Mouse (Mus musculus): Measurements from ENCODE around the gene Spc25. TPM values are rescaled to one million over a fixed set of nuclear protein-coding genes. Genes with fewer than 3 reads are reported as not detected.

Gene Spc25
- 24.5 and 30.9 TPM in 2 replicates for polyA plus RNA-seq (2015; fragmentation: Nextera tagmentation; extraction: Ambion mirVana)

- WGBS = 1% methylated on average over 44 of the region's 46 CpGs
- Histone ChIP-seq H3K9me3 (no peaks in the 10 kb centered on the region), H3K27me3 (replicated peaks) (no peaks in the 10 kb centered on the region), H3K4me2 (peak within 1 kb of the TSS; percentile 94), H3K36me3 (replicated peaks) (no peaks in the 10 kb centered on the region), H3K4me1 (peaks cover 5% of the 10 kb centered on the region), H3K27ac (no peak within 1 kb of the TSS), H3K4me3 (peak within 1 kb of the TSS; percentile 66), H3K9ac (peak within 1 kb of the TSS; percentile 38)
- peak; percentile 100 for ATAC-seq (replicated peaks)
Measured at GRCm38 (mm10) chr2:69205791-69206351, at the start of gene Spc25. TSS of gene Spc25 (minus strand) at chr2:69206194.

DNA sequence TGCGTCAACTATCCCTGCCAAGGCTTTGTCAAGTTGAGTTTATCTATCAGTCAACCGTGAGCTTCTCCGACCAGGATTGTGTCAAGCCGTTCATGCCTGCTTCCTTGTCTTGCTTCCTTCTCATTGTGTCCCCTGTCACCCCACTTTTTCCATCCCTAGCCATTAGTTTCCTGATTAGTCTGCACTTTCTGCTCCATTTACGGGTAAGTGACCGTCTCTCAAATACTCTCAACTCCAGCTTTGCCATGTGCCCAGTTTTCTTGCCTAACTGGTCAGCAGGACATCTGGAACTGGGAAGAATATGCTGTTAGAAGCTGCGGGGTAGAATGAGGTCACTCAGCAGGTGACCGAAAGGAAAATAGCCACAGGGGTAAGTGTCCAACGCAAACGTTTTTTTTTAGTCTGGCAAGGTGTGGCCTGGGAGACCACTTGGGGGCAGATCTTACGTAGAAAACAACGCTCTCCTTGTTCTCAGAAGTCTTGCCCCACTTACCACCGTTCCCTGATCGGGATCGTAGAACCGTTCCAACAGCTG, 42.3 kb upstream of the Spc25 start:
- H3K27me3 ChIP-seq (replicated peaks) = no peaks in the 10 kb centered on the region
- WGBS = 60% methylated on average over 16 of the region's 16 CpGs

GRCm38 (mm10) chr2:69247081-69247480, 41.1 kb upstream of the Spc25 start:
- ATAC-seq (replicated peaks) = no peak
- no peak overlapping the region for H3K4me2 ChIP-seq
- H3K9ac ChIP-seq = no peak overlapping the region
- H3K9me3 ChIP-seq = no peaks in the 10 kb centered on the region
- H3K4me1 ChIP-seq = peaks cover 7% of the 10 kb centered on the region; the same call in 1 of the 2 replicates
- H3K36me3 ChIP-seq (replicated peaks) = no peaks in the 10 kb centered on the region
- whole genome bisulfite sequencing = 93% methylated on average over 1 of the region's 1 CpGs
- no peaks in the 10 kb centered on the region for H3K27me3 ChIP-seq (replicated peaks)
- no peak overlapping the region for H3K4me3 ChIP-seq
- H3K27ac ChIP-seq = no peak overlapping the region

More for the DNA sequence above, 42.3 kb upstream of the Spc25 start:
- Histone ChIP-seq H3K4me1 (peaks cover 7% of the 10 kb centered on the region; the same call in 1 of the 2 replicates), H3K9ac (no peak overlapping the region), H3K4me2 (no peak overlapping the region), H3K27ac (no peak overlapping the region), H3K4me3 (no peak overlapping the region), H3K36me3 (replicated peaks) (no peaks in the 10 kb centered on the region), H3K9me3 (no peaks in the 10 kb centered on the region)
- no peak for ATAC-seq (replicated peaks)

DNA sequence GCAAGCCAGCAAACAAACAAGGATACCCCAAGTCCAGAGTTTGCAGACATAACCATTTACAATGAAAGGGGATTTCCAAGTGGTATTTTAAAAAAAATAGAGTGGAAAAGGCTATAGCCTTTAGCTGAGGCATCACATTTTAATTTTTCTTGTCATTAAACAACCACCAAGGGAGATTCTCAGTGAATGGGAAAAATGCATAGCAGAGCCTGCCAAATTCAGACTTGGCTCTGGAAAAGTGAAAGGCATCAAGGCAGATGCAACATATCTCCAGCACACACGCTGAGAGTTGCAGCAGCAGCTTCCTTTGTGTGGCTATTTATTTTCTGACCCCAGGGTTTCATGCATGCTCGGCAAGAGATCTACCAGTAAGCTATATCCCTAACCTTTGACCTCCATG, 38.9 kb upstream of the Spc25 start:
- Histone ChIP-seq H3K9me3 (no peaks in the 10 kb centered on the region), H3K4me3 (no peak overlapping the region), H3K4me1 (peaks cover 7% of the 10 kb centered on the region; the same call in 1 of the 2 replicates), H3K4me2 (no peak overlapping the region), H3K27ac (no peak overlapping the region), H3K27me3 (replicated peaks) (no peaks in the 10 kb centered on the region), H3K36me3 (replicated peaks) (no peaks in the 10 kb centered on the region), H3K9ac (no peak overlapping the region)
- WGBS = 26% methylated on average over 2 of the region's 2 CpGs
- no peak for ATAC-seq (replicated peaks)

DNA sequence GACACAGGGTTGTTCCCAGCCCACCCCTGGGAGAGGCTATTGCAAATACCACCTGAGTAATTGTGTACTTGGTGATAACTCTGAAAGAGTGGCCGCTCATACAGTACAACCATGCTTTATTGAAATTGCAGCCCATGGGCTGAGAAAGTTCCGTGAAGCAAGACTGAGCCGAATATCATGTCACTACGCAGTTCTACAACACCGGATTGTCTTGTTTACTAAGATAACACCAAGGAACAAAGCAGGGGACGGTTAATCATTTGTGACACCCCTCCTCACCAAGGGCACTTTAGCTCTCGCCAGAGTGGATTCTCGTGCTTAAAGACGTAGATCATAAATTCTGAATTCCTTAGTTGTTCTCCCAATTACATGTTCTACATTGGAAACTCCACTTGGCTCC, 33.3 kb upstream of the Spc25 start:
- 94% methylated on average over 9 of the region's 9 CpGs for WGBS
- H3K9me3 ChIP-seq = no peaks in the 10 kb centered on the region
- H3K27ac ChIP-seq = no peak overlapping the region
- H3K4me3 ChIP-seq = no peak overlapping the region
- no peak overlapping the region for H3K4me2 ChIP-seq
- no peaks in the 10 kb centered on the region for H3K36me3 ChIP-seq (replicated peaks)
- no peak for ATAC-seq (replicated peaks)
- no peaks in the 10 kb centered on the region for H3K4me1 ChIP-seq
- no peaks in the 10 kb centered on the region for H3K27me3 ChIP-seq (replicated peaks)
- H3K9ac ChIP-seq = no peak overlapping the region

GRCm38 (mm10) chr2:69234976-69235678, 29.1 kb upstream of the Spc25 start:
- Histone ChIP-seq H3K9me3 (no peaks in the 10 kb centered on the region), H3K4me3 (no peak overlapping the region), H3K27me3 (replicated peaks) (no peaks in the 10 kb centered on the region), H3K4me2 (no peak overlapping the region), H3K9ac (no peak overlapping the region), H3K4me1 (no peaks in the 10 kb centered on the region), H3K27ac (no peak overlapping the region), H3K36me3 (replicated peaks) (no peaks in the 10 kb centered on the region)
- WGBS = 46% methylated on average over 5 of the region's 5 CpGs
- ATAC-seq (replicated peaks) = peak; percentile 76

- Histone ChIP-seq H3K27me3 (replicated peaks) (no peaks in the 10 kb centered on the region), H3K4me2 (no peak overlapping the region), H3K9ac (no peak overlapping the region), H3K9me3 (no peaks in the 10 kb centered on the region), H3K27ac (no peak overlapping the region), H3K36me3 (replicated peaks) (no peaks in the 10 kb centered on the region), H3K4me3 (no peak overlapping the region), H3K4me1 (peaks cover 4% of the 10 kb centered on the region; the same call in 1 of the 2 replicates)
- ATAC-seq (replicated peaks) = no peak
Measured at GRCm38 (mm10) chr2:69232101-69232500, 26.1 kb upstream of the Spc25 start.

DNA sequence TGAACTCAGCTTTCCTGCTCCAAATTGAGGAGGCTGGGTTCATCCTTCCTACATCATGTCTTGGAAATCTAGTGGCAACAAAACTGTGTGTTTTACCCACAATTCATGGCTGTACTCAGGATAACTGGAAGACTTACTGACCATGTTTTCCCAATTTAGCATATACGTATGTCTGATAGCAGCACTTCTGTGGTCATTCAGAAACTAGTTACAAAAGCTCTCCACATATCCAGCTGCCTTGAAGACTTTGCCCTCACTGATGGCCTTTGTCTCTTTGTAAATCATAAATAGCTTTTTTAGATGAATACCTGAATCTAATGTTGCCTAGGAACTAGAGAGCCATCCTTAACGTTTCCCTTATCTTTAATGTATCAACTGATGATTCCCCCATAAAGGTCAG, 24.1 kb upstream of the Spc25 start:
- H3K27me3 ChIP-seq (replicated peaks) = no peaks in the 10 kb centered on the region

DNA sequence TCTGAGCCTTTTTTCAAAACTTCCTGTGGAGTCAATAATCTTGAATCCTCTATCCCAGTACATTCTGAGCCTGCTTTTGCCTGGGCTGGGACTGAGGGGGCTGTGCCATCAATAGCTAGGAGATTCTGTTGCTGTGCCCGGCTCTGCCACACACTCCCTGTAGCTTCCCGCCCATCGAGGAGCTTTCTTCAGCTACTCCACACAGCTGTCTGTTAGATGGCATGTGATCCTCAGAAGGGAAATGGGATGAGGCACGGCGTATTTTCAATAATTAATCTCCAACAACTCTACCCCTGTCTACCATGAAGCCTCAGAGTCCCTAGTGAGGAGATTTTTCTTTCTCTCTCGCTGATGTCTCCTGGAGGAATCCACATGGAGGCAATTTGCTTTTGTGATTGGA, 22.6 kb upstream of the Spc25 start:
- Histone ChIP-seq H3K4me2 (no peak overlapping the region), H3K4me1 (peaks cover 4% of the 10 kb centered on the region; the same call in 1 of the 2 replicates), H3K9me3 (no peaks in the 10 kb centered on the region), H3K27ac (peak overlapping the region; percentile 56), H3K4me3 (no peak overlapping the region), H3K27me3 (replicated peaks) (no peaks in the 10 kb centered on the region), H3K9ac (no peak overlapping the region), H3K36me3 (replicated peaks) (no peaks in the 10 kb centered on the region)
- 0 out of 2 replicates have a peak, but pooled peaks have one; percentile 30 for ATAC-seq (replicated peaks)
- 49% methylated on average over 6 of the region's 6 CpGs for WGBS

More for the DNA sequence above, 24.1 kb upstream of the Spc25 start:
- no peaks in the 10 kb centered on the region for H3K9me3 ChIP-seq
- WGBS = 89% methylated on average over 2 of the region's 2 CpGs
- H3K4me1 ChIP-seq = peaks cover 4% of the 10 kb centered on the region; the same call in 1 of the 2 replicates
- no peak for ATAC-seq (replicated peaks)
- no peak overlapping the region for H3K9ac ChIP-seq
- no peak overlapping the region for H3K4me3 ChIP-seq
- H3K27ac ChIP-seq = no peak overlapping the region
- H3K36me3 ChIP-seq (replicated peaks) = no peaks in the 10 kb centered on the region
- no peak overlapping the region for H3K4me2 ChIP-seq

- WGBS = 88% methylated on average over 9 of the region's 9 CpGs
Measured at GRCm38 (mm10) chr2:69226876-69227275, 20.9 kb upstream of the Spc25 start.

DNA sequence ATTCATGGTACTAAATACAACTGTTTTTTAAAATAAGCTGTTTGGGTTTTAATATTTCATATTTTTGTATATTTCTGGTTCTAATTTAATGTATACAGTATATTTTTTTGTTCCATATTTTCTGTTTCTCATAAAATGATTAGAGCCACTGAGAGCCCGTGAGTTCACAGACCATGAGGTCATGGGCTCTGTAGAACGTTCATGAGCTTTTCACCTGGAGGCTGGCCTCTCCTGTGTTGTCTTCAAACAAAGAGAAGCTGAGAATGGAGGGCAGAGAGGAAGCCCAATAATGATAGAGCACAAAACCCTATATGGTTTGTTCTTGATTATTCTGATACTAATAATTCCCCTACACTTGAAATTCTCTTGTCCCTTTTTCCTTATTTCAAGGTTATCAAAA, 18.7 kb upstream of the Spc25 start:
- H3K4me3 ChIP-seq = no peak overlapping the region
- ATAC-seq (replicated peaks) = no peak
- 71% methylated on average over 2 of the region's 2 CpGs for WGBS
- no peaks in the 10 kb centered on the region for H3K36me3 ChIP-seq (replicated peaks)
- H3K27me3 ChIP-seq (replicated peaks) = no peaks in the 10 kb centered on the region
- H3K4me2 ChIP-seq = no peak overlapping the region
- H3K4me1 ChIP-seq = peaks cover 4% of the 10 kb centered on the region; the same call in 1 of the 2 replicates
- H3K9ac ChIP-seq = no peak overlapping the region
- no peak overlapping the region for H3K27ac ChIP-seq
- H3K9me3 ChIP-seq = no peaks in the 10 kb centered on the region

More at GRCm38 (mm10) chr2:69226876-69227275, 20.9 kb upstream of the Spc25 start:
- ATAC-seq (replicated peaks) = no peak
- no peaks in the 10 kb centered on the region for H3K9me3 ChIP-seq
- H3K36me3 ChIP-seq (replicated peaks) = no peaks in the 10 kb centered on the region
- no peak overlapping the region for H3K9ac ChIP-seq
- no peak overlapping the region for H3K4me2 ChIP-seq
- peaks cover 4% of the 10 kb centered on the region; the same call in 1 of the 2 replicates for H3K4me1 ChIP-seq
- H3K27me3 ChIP-seq (replicated peaks) = no peaks in the 10 kb centered on the region
- no peak overlapping the region for H3K4me3 ChIP-seq
- H3K27ac ChIP-seq = no peak overlapping the region

GRCm38 (mm10) chr2:69222815-69223214, 16.8 kb upstream of the Spc25 start:
- Histone ChIP-seq H3K36me3 (replicated peaks) (no peaks in the 10 kb centered on the region), H3K9me3 (no peaks in the 10 kb centered on the region), H3K27ac (no peak overlapping the region), H3K9ac (no peak overlapping the region), H3K4me1 (no peaks in the 10 kb centered on the region), H3K4me2 (no peak overlapping the region), H3K4me3 (no peak overlapping the region), H3K27me3 (replicated peaks) (no peaks in the 10 kb centered on the region)
- ATAC-seq (replicated peaks) = no peak
- 75% methylated on average over 10 of the region's 10 CpGs for WGBS
